Mouse (Mus musculus) hindbrain, embryonic 16.5 days (tissue): Measurements from ENCODE around the gene Chn2. TPM values are rescaled to one million over a fixed set of nuclear protein-coding genes. Genes with fewer than 3 reads are reported as not detected.
A peak's percentile ranks its signal among the peaks of the same experiment; 100 is the strongest.

Experiments used
- ATAC-seq: fragments of 200-750 bp; cut with Nextera tagmentation; 2 replicates; pipeline ENCODE4 v1.8.0; 2017; ENCODE audit warnings: moderate TSS enrichment, moderate library complexity
- H3K27ac ChIP-seq: fragments of 300-500 bp; sonication (generic); 2 replicates; pipeline ENCODE4 v1.5.1; 2014; ENCODE audit warnings: low read depth, mild to moderate bottlenecking, control low read depth, low read length, moderate library complexity
- H3K27me3 ChIP-seq: fragments of 300-500 bp; sonication (generic); replicated peaks from 2 replicates; pipeline ENCODE4 v1.6.1; 2014; ENCODE audit warnings: low read length; ENCODE audit not compliant: control insufficient read depth, insufficient read depth
- H3K36me3 ChIP-seq: fragments of 300-500 bp; sonication (generic); 2 replicates; pipeline ENCODE4 v1.6.1; 2014; ENCODE audit warnings: mild to moderate bottlenecking, low read length, moderate library complexity, mixed read lengths; ENCODE audit not compliant: control insufficient read depth, insufficient read depth
- H3K4me1 ChIP-seq: fragments of 300-500 bp; sonication (generic); 2 replicates; pipeline ENCODE4 v1.6.1; 2014; ENCODE audit warnings: low read depth, low read length; ENCODE audit not compliant: control insufficient read depth, insufficient read depth
- H3K4me2 ChIP-seq: fragments of 300-500 bp; sonication (generic); 2 replicates; pipeline ENCODE4 v1.6.1; 2014; ENCODE audit warnings: mild to moderate bottlenecking, low read length, control low read depth, moderate library complexity
- H3K4me3 ChIP-seq: fragments of 300-500 bp; sonication (generic); 2 replicates; pipeline ENCODE4 v1.5.1; 2014; ENCODE audit warnings: mild to moderate bottlenecking, low read length, control low read depth, moderate library complexity
- H3K9ac ChIP-seq: fragments of 300-500 bp; sonication (generic); 2 replicates; pipeline ENCODE4 v1.6.1; 2014; ENCODE audit warnings: low read depth, mild to moderate bottlenecking, control low read depth, low read length, moderate library complexity
- H3K9me3 ChIP-seq: fragments of 300-500 bp; sonication (generic); 2 replicates; pipeline ENCODE4 v1.6.1; 2014; ENCODE audit warnings: mild to moderate bottlenecking, low read length, moderate library complexity; ENCODE audit not compliant: control insufficient read depth
- WGBS: fragments of 180-500 bp; shearing (Covaris S2); extraction: QIAGEN DNeasy Blood & Tissue Kit; methylation state at CpG from one replicate; pipeline ENCODE4 v1.1.7; 2014; 5-methylcytosine and 5-hydroxymethylcytosine counted together
- polyA plus RNA-seq: library from polyadenylated mRNA; unstranded; fragments of >200 nt; fragmentation: Nextera tagmentation; extraction: Ambion mirVana; gene quantifications from 2 replicates; pipeline ENCODE4 v1.2.1, GENCODE M21; 2015

Gene Chn2
- polyA plus RNA-seq, 1 experiment from 2014 or later, result 24.4 TPM

DNA sequence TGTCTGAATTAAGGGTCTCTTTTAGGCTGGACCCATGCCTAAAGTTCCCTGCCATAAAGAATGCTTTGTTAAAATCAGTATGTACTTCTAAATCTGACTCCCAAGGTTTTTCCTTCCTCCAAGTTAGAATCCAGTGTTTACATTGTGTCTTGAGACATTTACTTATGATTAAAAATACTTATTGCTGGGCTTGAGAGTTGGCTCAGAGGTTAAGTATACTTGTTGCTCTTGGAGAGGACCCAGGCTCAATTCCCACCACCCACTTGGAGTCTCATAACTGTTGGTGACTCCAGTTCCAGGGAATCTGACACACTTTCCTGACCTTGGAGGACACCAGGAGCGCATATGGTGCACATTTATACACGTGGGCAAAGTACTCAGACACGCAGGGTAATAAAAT is 20.9 kb downstream of the Chn2 start:
- no peak for ATAC-seq
- no peak overlapping the region for H3K4me2 ChIP-seq
- no peaks in the 10 kb centered on the region for H3K27me3 ChIP-seq
- WGBS, result 94% methylated on average over 3 of the region's 3 CpGs
- no peak overlapping the region for H3K9ac ChIP-seq
- no peak overlapping the region for H3K4me3 ChIP-seq
- no peaks in the 10 kb centered on the region for H3K36me3 ChIP-seq
- H3K4me1 ChIP-seq, result peaks cover 3% of the 10 kb centered on the region
- no peaks in the 10 kb centered on the region for H3K9me3 ChIP-seq
- H3K27ac ChIP-seq, result no peak overlapping the region

DNA sequence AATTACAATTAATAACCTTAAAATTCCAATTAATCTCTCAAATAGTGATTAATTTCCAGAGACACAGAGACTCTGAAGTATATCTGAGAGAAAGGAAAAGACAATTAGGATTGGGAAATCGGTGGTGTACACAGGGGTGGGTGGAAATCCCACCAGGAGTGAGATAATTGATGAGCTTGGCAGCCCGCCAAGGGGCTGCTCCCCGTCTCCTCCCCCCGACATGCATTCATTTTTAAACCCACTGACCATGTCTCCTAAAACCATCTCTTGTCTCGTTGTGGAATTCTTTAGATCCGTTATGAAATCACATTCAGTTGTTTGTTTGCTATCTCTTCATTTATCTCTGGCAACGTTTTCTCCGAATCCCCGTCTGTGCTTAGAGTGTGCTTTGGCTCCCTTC is 22.0 kb downstream of the Chn2 start:
- no peak for ATAC-seq
- Histone ChIP-seq H3K27me3 (no peaks in the 10 kb centered on the region), H3K4me3 (no peak overlapping the region), H3K4me1 (peaks cover 3% of the 10 kb centered on the region), H3K9ac (no peak overlapping the region), H3K9me3 (no peaks in the 10 kb centered on the region), H3K4me2 (peak overlapping the region; percentile 13; the same call in 1 of the 2 replicates), H3K36me3 (no peaks in the 10 kb centered on the region), H3K27ac (no peak overlapping the region)
- 19% methylated on average over 9 of the region's 9 CpGs for WGBS

DNA sequence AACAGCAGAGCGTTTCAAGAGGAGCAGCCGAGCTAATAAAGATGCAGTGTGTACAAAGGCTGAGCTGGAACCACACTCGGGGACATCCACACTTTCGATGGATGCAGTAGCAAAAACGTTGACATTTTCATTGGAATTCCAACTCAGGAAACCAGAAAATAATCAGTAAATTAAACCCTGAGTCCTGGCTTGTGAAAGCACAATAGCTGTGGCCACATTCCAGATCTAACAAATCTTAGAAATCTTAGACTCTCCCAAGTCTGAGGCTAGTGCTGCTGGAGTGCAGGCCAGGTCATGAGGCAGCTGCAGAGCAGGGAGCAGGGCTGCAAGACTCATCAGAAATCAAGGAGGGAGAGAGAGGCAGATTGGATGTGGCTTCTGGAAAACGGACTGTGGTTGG is 24.5 kb downstream of the Chn2 start:
- Histone ChIP-seq H3K9ac (no peak overlapping the region), H3K4me3 (no peak overlapping the region), H3K36me3 (no peaks in the 10 kb centered on the region), H3K9me3 (no peaks in the 10 kb centered on the region), H3K4me1 (no peaks in the 10 kb centered on the region), H3K27me3 (no peaks in the 10 kb centered on the region), H3K4me2 (no peak overlapping the region), H3K27ac (no peak overlapping the region)
- 79% methylated on average over 6 of the region's 6 CpGs for WGBS
- no peak for ATAC-seq

DNA sequence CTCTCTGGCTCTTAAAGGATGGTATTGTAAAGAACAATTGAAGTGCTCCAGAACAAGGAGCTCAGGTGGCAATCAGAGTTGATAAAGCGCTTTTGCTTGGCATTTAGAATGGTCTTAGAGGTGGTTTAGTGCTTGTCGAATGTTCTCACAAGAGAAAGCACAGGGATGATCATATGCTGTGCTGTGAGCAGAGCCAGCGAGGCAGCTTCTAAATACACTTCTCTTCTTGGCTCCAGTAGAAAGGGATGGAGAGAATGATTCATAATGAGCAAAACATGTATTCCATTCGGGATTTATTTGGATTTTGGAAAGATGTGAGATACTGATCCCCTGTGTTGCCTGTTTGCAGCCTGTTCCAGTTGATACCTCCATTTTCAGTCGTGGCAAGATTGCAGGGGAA is 28.0 kb downstream of the Chn2 start:
- Histone ChIP-seq H3K9ac (no peak overlapping the region), H3K4me3 (no peak overlapping the region), H3K9me3 (no peaks in the 10 kb centered on the region), H3K27me3 (no peaks in the 10 kb centered on the region), H3K4me1 (peaks cover 4% of the 10 kb centered on the region; the same call in 1 of the 2 replicates), H3K27ac (no peak overlapping the region), H3K4me2 (no peak overlapping the region), H3K36me3 (no peaks in the 10 kb centered on the region)
- WGBS, result 78% methylated on average over 5 of the region's 5 CpGs
- ATAC-seq, result no peak

DNA sequence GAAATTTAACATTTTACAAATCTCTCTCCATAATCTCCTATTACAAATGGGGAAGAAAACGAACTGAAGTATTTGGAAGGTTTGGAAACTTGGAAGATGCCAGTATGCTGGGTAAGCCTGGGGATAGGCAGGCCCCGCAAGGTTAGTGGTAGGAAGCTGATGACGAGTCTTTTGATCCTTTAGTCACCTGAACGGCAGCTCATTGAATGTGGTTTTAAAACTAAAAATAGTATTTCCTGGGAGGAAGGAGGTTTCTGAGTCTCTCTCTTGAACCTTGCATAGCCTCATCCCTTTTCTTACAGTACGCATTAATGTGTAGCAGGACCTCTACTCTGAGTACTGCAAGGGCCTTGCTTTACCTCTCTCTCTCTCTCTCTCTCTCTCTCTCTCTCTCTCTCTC is 29.5 kb downstream of the Chn2 start:
- no peaks in the 10 kb centered on the region for H3K27me3 ChIP-seq
- H3K36me3 ChIP-seq, result no peaks in the 10 kb centered on the region
- no peak overlapping the region for H3K4me2 ChIP-seq
- 81% methylated on average over 5 of the region's 5 CpGs for WGBS
- peaks cover 4% of the 10 kb centered on the region; the same call in 1 of the 2 replicates for H3K4me1 ChIP-seq
- no peak overlapping the region for H3K27ac ChIP-seq
- no peak overlapping the region for H3K9ac ChIP-seq
- H3K9me3 ChIP-seq, result no peaks in the 10 kb centered on the region
- no peak for ATAC-seq
- H3K4me3 ChIP-seq, result no peak overlapping the region

DNA sequence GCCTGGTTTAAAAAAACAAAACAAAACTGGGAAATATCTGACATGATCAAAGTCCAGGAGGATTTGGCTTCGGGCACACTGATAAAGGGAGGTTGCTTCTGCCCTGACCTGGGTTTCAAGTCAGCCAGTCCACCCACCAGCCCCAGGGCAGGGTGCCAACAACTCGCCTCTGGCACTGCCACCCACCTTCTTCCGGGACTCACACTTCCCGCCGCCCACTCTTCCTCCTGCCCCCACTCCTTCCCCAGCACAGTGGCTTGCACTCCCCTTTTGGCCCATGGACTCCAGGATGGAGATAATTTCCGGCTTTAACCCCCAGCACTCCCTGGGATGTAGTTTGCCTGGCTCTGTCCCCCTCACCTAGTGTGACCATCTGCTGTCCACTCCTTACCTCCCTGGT is 31.4 kb downstream of the Chn2 start:
- peak; percentile 59; the same call in 1 of the 2 replicates for ATAC-seq
- H3K9me3 ChIP-seq, result no peaks in the 10 kb centered on the region

DNA sequence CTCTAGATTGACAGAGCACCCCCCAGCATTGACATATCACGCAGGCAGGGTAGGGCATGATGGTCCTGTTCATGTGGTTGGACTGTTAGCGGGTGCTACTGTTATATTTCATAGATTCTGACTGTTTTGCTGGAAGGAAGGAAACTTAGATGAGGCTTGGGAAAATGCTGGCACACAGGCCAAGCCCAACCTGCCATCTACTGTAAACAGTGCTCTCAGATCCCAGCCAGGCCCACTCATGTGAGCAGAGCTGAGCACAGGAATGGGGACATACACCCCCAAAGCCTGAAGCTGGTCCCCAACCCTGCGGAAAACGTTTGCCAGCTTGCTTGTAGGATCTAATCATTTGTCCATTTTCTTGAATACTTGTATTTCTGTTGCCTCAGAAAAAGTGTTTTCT is 32.1 kb downstream of the Chn2 start:
- Histone ChIP-seq H3K4me2 (no peak overlapping the region), H3K9ac (no peak overlapping the region), H3K27ac (no peak overlapping the region), H3K9me3 (no peaks in the 10 kb centered on the region), H3K27me3 (no peaks in the 10 kb centered on the region), H3K4me1 (peaks cover 8% of the 10 kb centered on the region), H3K4me3 (no peak overlapping the region), H3K36me3 (no peaks in the 10 kb centered on the region)
- WGBS, result 84% methylated on average over 4 of the region's 4 CpGs
- ATAC-seq, result no peak

More for the DNA sequence above, 31.4 kb downstream of the Chn2 start:
- H3K36me3 ChIP-seq, result no peaks in the 10 kb centered on the region
- H3K27ac ChIP-seq, result no peak overlapping the region
- no peaks in the 10 kb centered on the region for H3K27me3 ChIP-seq
- 58% methylated on average over 6 of the region's 6 CpGs for WGBS
- no peak overlapping the region for H3K9ac ChIP-seq
- H3K4me2 ChIP-seq, result no peak overlapping the region
- no peak overlapping the region for H3K4me3 ChIP-seq
- H3K4me1 ChIP-seq, result peaks cover 8% of the 10 kb centered on the region

DNA sequence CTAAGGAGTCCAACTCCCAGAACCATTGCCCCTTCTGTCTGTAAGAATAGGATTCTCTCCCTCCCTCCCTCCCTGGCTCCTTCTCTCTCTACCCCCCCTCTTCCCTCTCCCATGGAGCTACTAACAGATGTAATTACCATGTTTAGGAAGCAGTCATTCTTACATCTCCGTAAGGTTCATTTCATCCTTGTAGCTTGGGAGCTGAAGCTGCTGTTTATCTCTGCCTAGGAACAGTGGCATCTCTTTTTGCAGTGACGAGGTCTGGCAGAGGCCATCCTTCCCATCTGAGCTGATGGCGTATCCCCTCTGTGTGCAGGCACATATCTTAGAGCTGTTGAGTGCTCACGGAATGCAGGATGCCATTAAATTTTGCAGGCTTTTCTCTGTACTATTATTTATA is 35.1 kb downstream of the Chn2 start:
- Histone ChIP-seq H3K4me1 (peaks cover 8% of the 10 kb centered on the region), H3K4me2 (no peak overlapping the region), H3K36me3 (no peaks in the 10 kb centered on the region), H3K9me3 (no peaks in the 10 kb centered on the region), H3K9ac (no peak overlapping the region), H3K27me3 (no peaks in the 10 kb centered on the region), H3K27ac (no peak overlapping the region), H3K4me3 (no peak overlapping the region)
- WGBS, result 23% methylated on average over 4 of the region's 4 CpGs
- peak; percentile 40; the same call in 1 of the 2 replicates for ATAC-seq

DNA sequence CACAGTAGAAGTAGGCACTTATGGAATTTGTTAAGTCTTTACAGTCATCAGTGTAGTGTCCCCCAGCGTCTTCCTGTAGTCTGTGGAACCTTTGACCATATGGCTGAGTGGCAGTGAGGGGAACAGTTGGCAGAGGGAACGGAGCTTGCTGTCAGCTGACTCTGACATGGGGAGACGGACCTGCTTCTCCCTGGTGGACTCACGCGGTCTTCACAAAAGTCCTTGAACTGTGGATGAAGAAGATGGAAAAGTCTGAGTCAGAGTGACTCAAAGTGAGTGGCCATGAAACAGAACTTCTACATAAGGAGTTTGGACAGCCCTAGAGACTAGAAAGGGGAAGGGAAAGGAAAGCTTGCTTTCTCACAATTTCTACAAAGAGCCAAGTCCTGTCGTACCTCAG is 36.1 kb downstream of the Chn2 start:
- Histone ChIP-seq H3K4me2 (no peak overlapping the region), H3K27ac (no peak overlapping the region), H3K4me3 (no peak overlapping the region), H3K4me1 (peaks cover 8% of the 10 kb centered on the region), H3K27me3 (no peaks in the 10 kb centered on the region), H3K9me3 (no peaks in the 10 kb centered on the region), H3K9ac (no peak overlapping the region), H3K36me3 (no peaks in the 10 kb centered on the region)
- WGBS, result 71% methylated on average over 6 of the region's 6 CpGs
- ATAC-seq, result no peak

DNA sequence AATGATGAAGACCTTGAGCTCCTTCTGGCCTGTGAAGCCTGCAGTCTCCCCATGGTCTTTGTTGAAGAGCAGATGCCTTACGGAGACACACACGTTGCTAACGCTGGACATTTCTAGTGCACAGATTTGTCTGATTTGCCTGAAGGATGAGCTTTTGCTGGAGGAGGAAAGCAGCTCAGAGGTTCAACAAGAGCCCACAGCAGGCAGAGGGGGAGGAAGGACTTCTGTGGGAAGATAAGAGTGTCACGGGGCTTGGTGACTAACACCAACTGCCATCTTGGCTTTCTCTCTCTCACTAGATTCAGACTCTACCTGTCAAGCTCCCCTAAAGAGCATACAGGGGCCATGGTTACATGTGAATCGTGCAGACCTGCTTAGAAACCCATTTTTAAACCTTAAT is 37.3 kb downstream of the Chn2 start:
- Histone ChIP-seq H3K4me2 (no peak overlapping the region), H3K27ac (no peak overlapping the region), H3K27me3 (no peaks in the 10 kb centered on the region), H3K4me3 (no peak overlapping the region), H3K4me1 (peaks cover 4% of the 10 kb centered on the region; the same call in 1 of the 2 replicates), H3K9me3 (no peaks in the 10 kb centered on the region), H3K9ac (no peak overlapping the region), H3K36me3 (no peaks in the 10 kb centered on the region)
- no peak for ATAC-seq
- WGBS, result 91% methylated on average over 5 of the region's 5 CpGs
